Mouse (Mus musculus) kidney, embryonic 16.5 days (tissue): ENCODE results near the gene Bloc1s1. TPM values are rescaled to one million over a fixed set of nuclear protein-coding genes. Genes with fewer than 3 reads are reported as not detected.
A peak's percentile ranks its signal among the peaks of the same experiment; 100 is the strongest.

Source experiments
- ATAC-seq: fragments of 200-750 bp; cut with Nextera tagmentation; 2 replicates; pipeline ENCODE4 v1.8.0; 2017; ENCODE audit warnings: moderate TSS enrichment; ENCODE audit not compliant: low FRiP score, low TSS enrichment
- H3K27ac ChIP-seq: fragments of 300-500 bp; sonication (generic); 2 replicates; pipeline ENCODE4 v1.5.1; 2014; ENCODE audit warnings: low read length
- H3K27me3 ChIP-seq: fragments of 300-500 bp; sonication (generic); 2 replicates; pipeline ENCODE4 v1.6.1; 2014; ENCODE audit warnings: low read length, control low read depth, mixed read lengths; ENCODE audit not compliant: insufficient read depth
- H3K36me3 ChIP-seq: fragments of 300-500 bp; sonication (generic); 2 replicates; pipeline ENCODE4 v1.6.1; 2014; ENCODE audit warnings: low read length, control low read depth, mixed read lengths; ENCODE audit not compliant: insufficient read depth
- H3K4me1 ChIP-seq: fragments of 300-500 bp; sonication (generic); 2 replicates; pipeline ENCODE4 v1.6.1; 2014; ENCODE audit warnings: low read length, control low read depth, mixed read lengths; ENCODE audit not compliant: insufficient read depth
- H3K4me2 ChIP-seq: fragments of 300-500 bp; sonication (generic); replicated peaks from 2 replicates; pipeline ENCODE4 v1.6.1; 2014; ENCODE audit warnings: low read depth, low read length
- H3K4me3 ChIP-seq: fragments of 300-500 bp; sonication (generic); 2 replicates; pipeline ENCODE4 v1.5.1; 2014; ENCODE audit warnings: mild to moderate bottlenecking, low read length
- H3K9ac ChIP-seq: fragments of 300-500 bp; sonication (generic); replicated peaks from 2 replicates; pipeline ENCODE4 v1.6.1; 2014; ENCODE audit warnings: low read length
- H3K9me3 ChIP-seq: fragments of 300-500 bp; sonication (generic); 2 replicates; pipeline ENCODE4 v1.6.1; 2016; ENCODE audit warnings: low read length, control low read depth
- WGBS: fragments of 180-500 bp; shearing (Covaris S2); extraction: QIAGEN DNeasy Blood & Tissue Kit; methylation state at CpG from one replicate; pipeline ENCODE4 v1.1.7; 2014; 5-methylcytosine and 5-hydroxymethylcytosine counted together
- polyA plus RNA-seq: library from polyadenylated mRNA; unstranded; fragments of >200 nt; fragmentation: Nextera tagmentation; extraction: Ambion mirVana; gene quantifications from 2 replicates; pipeline ENCODE4 v1.2.1, GENCODE M21; 2015

Gene Bloc1s1
- polyA plus RNA-seq, 1 experiment from 2014 or later, result 234 TPM

- Histone ChIP-seq H3K9ac (no peak overlapping the region), H3K27ac (peak overlapping the region; percentile 76), H3K4me2 (0 out of 2 replicates have a peak overlapping the region, but pooled peaks have one; percentile 10), H3K27me3 (no peaks in the 10 kb centered on the region), H3K9me3 (no peaks in the 10 kb centered on the region), H3K4me3 (no peak overlapping the region), H3K36me3 (peaks cover 24% of the 10 kb centered on the region), H3K4me1 (peaks cover 48% of the 10 kb centered on the region)
- no peak for ATAC-seq
- 60% methylated on average over 3 of the region's 3 CpGs for WGBS
Observed at GRCm38 (mm10) chr10:128920736-128921161, 3.1 kb downstream of the Bloc1s1 start.

- Histone ChIP-seq H3K27me3 (no peaks in the 10 kb centered on the region), H3K4me3 (no peak overlapping the region), H3K9ac (no peak overlapping the region), H3K4me2 (no peak overlapping the region), H3K4me1 (peaks cover 48% of the 10 kb centered on the region), H3K9me3 (no peaks in the 10 kb centered on the region), H3K36me3 (peaks cover 30% of the 10 kb centered on the region), H3K27ac (peak overlapping the region; percentile 76; the same call in 1 of the 2 replicates)
- ATAC-seq, result no peak
- 81% methylated on average over 7 of the region's 7 CpGs for WGBS
Observed at GRCm38 (mm10) chr10:128919966-128920365, 3.9 kb downstream of the Bloc1s1 start.

GRCm38 (mm10) chr10:128919203-128919631, 4.6 kb downstream of the Bloc1s1 start:
- Histone ChIP-seq H3K4me2 (no peak overlapping the region), H3K27me3 (no peaks in the 10 kb centered on the region), H3K36me3 (peaks cover 36% of the 10 kb centered on the region), H3K4me1 (peaks cover 48% of the 10 kb centered on the region), H3K9me3 (no peaks in the 10 kb centered on the region), H3K27ac (peak overlapping the region; percentile 72), H3K9ac (no peak overlapping the region), H3K4me3 (no peak overlapping the region)
- peak; percentile 20 for ATAC-seq
- 26% methylated on average over 6 of the region's 6 CpGs for WGBS

GRCm38 (mm10) chr10:128918246-128918645, 5.6 kb downstream of the Bloc1s1 start:
- Histone ChIP-seq H3K9me3 (no peaks in the 10 kb centered on the region), H3K4me3 (no peak overlapping the region), H3K9ac (no peak overlapping the region), H3K27ac (peak overlapping the region; percentile 59; the same call in 1 of the 2 replicates), H3K27me3 (no peaks in the 10 kb centered on the region), H3K36me3 (peaks cover 46% of the 10 kb centered on the region), H3K4me2 (no peak overlapping the region), H3K4me1 (peaks cover 45% of the 10 kb centered on the region)
- WGBS, result 76% methylated on average over 7 of the region's 7 CpGs
- no peak for ATAC-seq

GRCm38 (mm10) chr10:128917400-128917799, 6.4 kb downstream of the Bloc1s1 start:
- H3K27ac ChIP-seq, result no peak overlapping the region
- H3K4me1 ChIP-seq, result peaks cover 46% of the 10 kb centered on the region
- no peak for ATAC-seq
- no peak overlapping the region for H3K9ac ChIP-seq
- H3K9me3 ChIP-seq, result no peaks in the 10 kb centered on the region
- H3K4me3 ChIP-seq, result no peak overlapping the region
- H3K27me3 ChIP-seq, result no peaks in the 10 kb centered on the region
- peaks cover 46% of the 10 kb centered on the region for H3K36me3 ChIP-seq
- no peak overlapping the region for H3K4me2 ChIP-seq
- 90% methylated on average over 6 of the region's 6 CpGs for WGBS

- Histone ChIP-seq H3K4me1 (peaks cover 39% of the 10 kb centered on the region), H3K4me3 (no peak overlapping the region), H3K36me3 (peaks cover 46% of the 10 kb centered on the region), H3K27ac (no peak overlapping the region), H3K27me3 (no peaks in the 10 kb centered on the region), H3K9ac (no peak overlapping the region), H3K4me2 (no peak overlapping the region), H3K9me3 (no peaks in the 10 kb centered on the region)
- WGBS, result 89% methylated on average over 3 of the region's 3 CpGs
- no peak for ATAC-seq
Observed at GRCm38 (mm10) chr10:128916665-128917064, 7.2 kb downstream of the Bloc1s1 start.

- no peak overlapping the region for H3K4me3 ChIP-seq
- no peak for ATAC-seq
- H3K27me3 ChIP-seq, result no peaks in the 10 kb centered on the region
- H3K9me3 ChIP-seq, result no peaks in the 10 kb centered on the region
- no peak overlapping the region for H3K27ac ChIP-seq
- no peak overlapping the region for H3K4me2 ChIP-seq
- H3K9ac ChIP-seq, result no peak overlapping the region
- WGBS, result 96% methylated on average over 2 of the region's 2 CpGs
- H3K4me1 ChIP-seq, result peaks cover 35% of the 10 kb centered on the region
- peaks cover 46% of the 10 kb centered on the region for H3K36me3 ChIP-seq
Observed at GRCm38 (mm10) chr10:128915550-128915949, 8.3 kb downstream of the Bloc1s1 start.

- H3K4me1 ChIP-seq, result peaks cover 25% of the 10 kb centered on the region
- 63% methylated on average over 12 of the region's 12 CpGs for WGBS
- no peaks in the 10 kb centered on the region for H3K9me3 ChIP-seq
- ATAC-seq, result no peak
- no peak overlapping the region for H3K9ac ChIP-seq
- no peak overlapping the region for H3K4me3 ChIP-seq
- no peak overlapping the region for H3K27ac ChIP-seq
- no peaks in the 10 kb centered on the region for H3K27me3 ChIP-seq
- peaks cover 46% of the 10 kb centered on the region for H3K36me3 ChIP-seq
- H3K4me2 ChIP-seq, result no peak overlapping the region
Observed at GRCm38 (mm10) chr10:128913696-128914095, 10.1 kb downstream of the Bloc1s1 start.

- Histone ChIP-seq H3K27me3 (no peaks in the 10 kb centered on the region), H3K4me2 (no peak overlapping the region), H3K4me3 (no peak overlapping the region), H3K4me1 (peaks cover 24% of the 10 kb centered on the region), H3K9me3 (no peaks in the 10 kb centered on the region), H3K27ac (0 out of 2 replicates have a peak overlapping the region, but pooled peaks have one; percentile 13), H3K36me3 (peaks cover 43% of the 10 kb centered on the region), H3K9ac (peak overlapping the region; percentile 43; the same call in 1 of the 2 replicates)
- ATAC-seq, result no peak
- 8% methylated on average over 5 of the region's 5 CpGs for WGBS
Observed at GRCm38 (mm10) chr10:128913219-128913618, 10.6 kb downstream of the Bloc1s1 start.

- Histone ChIP-seq H3K4me3 (no peak overlapping the region), H3K36me3 (peaks cover 40% of the 10 kb centered on the region), H3K27me3 (no peaks in the 10 kb centered on the region), H3K9me3 (no peaks in the 10 kb centered on the region), H3K4me2 (no peak overlapping the region), H3K4me1 (peaks cover 24% of the 10 kb centered on the region), H3K27ac (0 out of 2 replicates have a peak overlapping the region, but pooled peaks have one; percentile 13), H3K9ac (peak overlapping the region; percentile 43; the same call in 1 of the 2 replicates)
- WGBS, result 78% methylated on average over 4 of the region's 4 CpGs
- no peak for ATAC-seq
Observed at GRCm38 (mm10) chr10:128912791-128913190, 11.0 kb downstream of the Bloc1s1 start.
